Mouse (Mus musculus): ENCODE results near the gene Opcml.

The Opcml gene

DNA sequence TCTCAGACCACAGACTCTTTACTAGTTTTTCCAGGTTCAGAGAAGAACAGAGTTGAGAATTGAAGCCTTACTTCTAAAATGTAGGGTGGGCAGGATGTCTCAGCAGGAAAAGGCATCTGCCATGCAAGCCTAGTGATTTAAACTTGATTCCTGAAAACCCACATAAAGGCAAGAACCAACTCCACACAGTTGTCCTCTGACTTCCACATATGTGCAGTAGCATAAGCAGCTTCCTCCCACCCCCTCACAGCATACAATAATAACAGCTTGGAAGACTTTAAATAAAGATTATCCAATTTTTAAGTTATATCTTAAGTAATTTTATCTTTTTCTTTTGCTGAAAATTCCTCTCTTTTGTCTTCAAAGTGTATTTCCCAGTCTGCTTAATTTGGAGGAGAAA, 1150.3 kb downstream of the Opcml start:
- no peak for DNase-seq (ENCODE audit: low spot score)

DNA sequence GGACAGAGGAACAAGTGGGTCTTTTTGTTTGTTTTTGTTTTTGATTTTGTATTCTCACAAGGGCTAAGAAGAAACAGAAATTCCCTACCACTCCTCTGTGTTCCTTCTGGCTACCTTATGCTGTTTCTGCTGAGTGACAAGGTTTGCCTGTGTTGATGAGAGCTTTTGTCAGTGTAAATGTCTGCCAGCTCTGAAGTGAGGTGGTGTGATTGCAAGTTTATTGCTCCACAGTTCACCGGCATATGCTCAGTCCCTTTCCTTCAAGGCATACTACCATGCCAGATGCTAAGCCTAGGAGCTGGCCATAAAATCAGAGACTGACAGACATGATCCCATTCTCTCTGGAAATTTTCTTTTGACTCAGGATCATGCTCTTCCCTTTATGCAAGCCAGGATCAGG, 1178.9 kb downstream of the Opcml start:
- DNase-seq (ENCODE audit: low spot score), result no peak
